Mouse (Mus musculus): ENCODE measurements around the gene Cdk9.

- TF ChIP-seq ZC3H11A (IDR thresholded peaks at IDR 0.05; ENCODE audit: borderline replicate concordance, low read depth, low read length) (no peak), CHD2 (IDR thresholded peaks at IDR 0.05; ENCODE audit: low read depth, low read length) (no peak), ZNF384 (IDR thresholded peaks at IDR 0.05; ENCODE audit: low read depth, low read length) (no peak), MAFK (IDR thresholded peaks at IDR 0.05; ENCODE audit: insufficient read depth, low read depth, low read length) (no peak)
These were observed 46.1 kb upstream of the Cdk9 start for GRCm38 (mm10) chr2:32759001-32759400.
